Mouse (Mus musculus): ENCODE measurements around the gene Nfic. TPM values are rescaled to one million over a fixed set of nuclear protein-coding genes. Genes with fewer than 3 reads are reported as not detected.
"Not testable (repeated sequence)": the region's sequence is repeated elsewhere in the genome, so short reads cannot be mapped to it uniquely, and the experiment has no call there.

Nfic gene
- total RNA-seq, 2 experiments from 2014 or later = 6.2 to 51.4 TPM

- ATAC-seq (ENCODE audit: poor library complexity, severe bottlenecking) = no peak
These were observed 6.4 kb upstream of the Nfic start for GRCm38 (mm10) chr10:81461673-81462414.

GRCm38 (mm10) chr10:81460951-81461350 lies 5.5 kb upstream of the Nfic start:
- no peak for ATAC-seq (ENCODE audit: poor library complexity, severe bottlenecking)

GRCm38 (mm10) chr10:81460471-81460870 lies 5.0 kb upstream of the Nfic start:
- ATAC-seq (ENCODE audit: poor library complexity, severe bottlenecking) = no peak

GRCm38 (mm10) chr10:81459399-81459798 lies 4.0 kb upstream of the Nfic start:
- no peak for ATAC-seq (ENCODE audit: poor library complexity, severe bottlenecking)

- ATAC-seq (ENCODE audit: poor library complexity, severe bottlenecking) = no peak
These were observed 2.8 kb upstream of the Nfic start for GRCm38 (mm10) chr10:81458267-81458666.

- no peak for ATAC-seq (ENCODE audit: poor library complexity, severe bottlenecking)
These were observed 2.2 kb upstream of the Nfic start for GRCm38 (mm10) chr10:81457624-81458023.

GRCm38 (mm10) chr10:81456983-81457563 lies 1.6 kb upstream of the Nfic start:
- no peak for ATAC-seq (ENCODE audit: poor library complexity, severe bottlenecking)

GRCm38 (mm10) chr10:81454106-81454505 lies 1.3 kb downstream of the Nfic start:
- no peak for ATAC-seq (ENCODE audit: poor library complexity, severe bottlenecking)

- ATAC-seq (ENCODE audit: poor library complexity, severe bottlenecking) = no peak
These were observed 2.5 kb downstream of the Nfic start for GRCm38 (mm10) chr10:81452947-81453288.

- ATAC-seq (ENCODE audit: poor library complexity, severe bottlenecking) = no peak
These were observed 3.0 kb downstream of the Nfic start for GRCm38 (mm10) chr10:81452237-81452946.

- no peak for ATAC-seq (ENCODE audit: poor library complexity, severe bottlenecking)
These were observed 4.1 kb downstream of the Nfic start for GRCm38 (mm10) chr10:81451365-81451745.

- ATAC-seq (ENCODE audit: poor library complexity, severe bottlenecking) = no peak
These were observed 4.6 kb downstream of the Nfic start for GRCm38 (mm10) chr10:81450641-81451364.

- peak; percentile 99 for ATAC-seq (ENCODE audit: poor library complexity, severe bottlenecking)
These were observed 5.3 kb downstream of the Nfic start for GRCm38 (mm10) chr10:81450140-81450539.

- not testable (repeated sequence) for ATAC-seq (ENCODE audit: poor library complexity, severe bottlenecking)
These were observed 9.9 kb downstream of the Nfic start for GRCm38 (mm10) chr10:81445516-81445915.

- peak; percentile 83 for ATAC-seq (ENCODE audit: poor library complexity, severe bottlenecking)
These were observed 14.4 kb downstream of the Nfic start for GRCm38 (mm10) chr10:81441019-81441418.

GRCm38 (mm10) chr10:81435436-81435835 lies 20.0 kb downstream of the Nfic start:
- no peak for ATAC-seq (ENCODE audit: poor library complexity, severe bottlenecking)

GRCm38 (mm10) chr10:81434361-81435263 lies 20.8 kb downstream of the Nfic start:
- ATAC-seq (ENCODE audit: poor library complexity, severe bottlenecking) = no peak

GRCm38 (mm10) chr10:81433541-81434289 lies 21.7 kb downstream of the Nfic start:
- peak; percentile 53 for ATAC-seq (ENCODE audit: poor library complexity, severe bottlenecking)

GRCm38 (mm10) chr10:81432868-81433262 lies 22.6 kb downstream of the Nfic start:
- ATAC-seq (ENCODE audit: poor library complexity, severe bottlenecking) = peak; percentile 75
